Mouse (Mus musculus): ENCODE measurements around the gene Gipc2. TPM values are rescaled to one million over a fixed set of nuclear protein-coding genes. Genes with fewer than 3 reads are reported as not detected.

Gipc2 gene
- total RNA-seq (2015) (0.22 TPM in 1 of 2 replicates, not detected in the other), total RNA-seq (2017) (not detected in 2 replicates)

DNA sequence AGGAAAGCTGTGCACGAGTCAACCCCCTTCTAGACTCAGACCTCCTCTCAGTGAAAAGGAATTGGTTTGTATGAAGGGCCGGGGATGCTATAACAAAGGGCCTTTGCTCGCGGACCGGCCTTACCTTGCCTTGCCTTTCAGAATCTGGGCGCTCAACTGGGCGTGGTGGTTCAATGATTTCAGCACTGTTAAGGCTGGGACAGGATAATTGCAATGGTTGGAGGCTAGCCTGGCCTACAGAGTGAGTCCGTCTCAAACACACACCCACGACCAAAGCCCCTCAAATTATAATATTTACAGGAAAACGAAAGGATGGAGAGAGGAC is at the start of gene Gipc2:
Gipc2 (minus strand) TSS at position 132 of the 325 bp plus-strand sequence.
- 0 out of 2 replicates have a peak, but pooled peaks have one; percentile 21 for ATAC-seq (replicated peaks; ENCODE audit: poor library complexity)

DNA sequence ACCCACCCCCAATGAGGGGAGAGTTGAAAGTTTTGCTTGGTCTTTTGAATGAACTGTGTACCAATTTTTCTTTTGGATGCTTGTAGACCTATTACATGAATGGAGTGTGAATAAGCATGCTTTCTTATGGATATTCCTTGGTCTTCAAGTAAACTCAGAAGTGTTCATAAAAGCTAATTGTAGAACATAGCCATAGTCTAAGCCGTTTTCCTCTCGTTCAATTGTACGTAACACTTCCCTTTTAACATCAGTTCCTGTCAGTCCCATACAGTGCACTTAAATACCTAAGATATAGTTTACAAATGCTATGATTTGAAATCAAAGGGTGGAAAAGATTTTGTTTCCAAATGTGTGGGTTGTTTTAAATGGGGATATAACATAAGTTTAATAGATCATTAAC is 47.4 kb upstream of the Gipc2 start:
- ATAC-seq (replicated peaks; ENCODE audit: poor library complexity): no peak

DNA sequence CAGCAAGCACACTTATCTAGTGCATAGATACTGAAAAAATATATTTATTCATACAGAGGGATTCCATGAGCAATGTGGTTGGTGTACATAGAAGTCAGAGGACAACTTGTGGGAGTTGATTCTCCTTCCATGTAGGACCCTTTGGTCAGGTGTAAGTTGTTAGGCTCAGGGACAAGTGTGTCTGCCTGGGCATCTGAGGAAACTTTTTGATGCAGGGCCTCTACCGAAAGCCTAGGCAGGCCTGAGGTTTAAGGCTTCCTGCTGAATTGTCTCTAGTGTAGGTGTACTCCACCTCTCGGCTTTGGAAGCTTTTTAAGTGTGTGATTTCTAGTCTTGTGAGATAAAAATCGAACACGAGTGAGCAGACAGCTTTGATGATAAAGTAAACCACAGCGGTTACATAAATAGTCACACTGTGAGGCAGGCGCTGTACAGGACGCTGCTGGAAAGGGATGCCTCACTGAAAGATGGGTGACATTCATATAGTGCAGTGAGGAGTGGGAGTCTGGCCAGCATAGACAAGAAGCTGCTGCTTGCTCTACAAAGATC is 45.8 kb upstream of the Gipc2 start:
- ATAC-seq (replicated peaks; ENCODE audit: poor library complexity): no peak

DNA sequence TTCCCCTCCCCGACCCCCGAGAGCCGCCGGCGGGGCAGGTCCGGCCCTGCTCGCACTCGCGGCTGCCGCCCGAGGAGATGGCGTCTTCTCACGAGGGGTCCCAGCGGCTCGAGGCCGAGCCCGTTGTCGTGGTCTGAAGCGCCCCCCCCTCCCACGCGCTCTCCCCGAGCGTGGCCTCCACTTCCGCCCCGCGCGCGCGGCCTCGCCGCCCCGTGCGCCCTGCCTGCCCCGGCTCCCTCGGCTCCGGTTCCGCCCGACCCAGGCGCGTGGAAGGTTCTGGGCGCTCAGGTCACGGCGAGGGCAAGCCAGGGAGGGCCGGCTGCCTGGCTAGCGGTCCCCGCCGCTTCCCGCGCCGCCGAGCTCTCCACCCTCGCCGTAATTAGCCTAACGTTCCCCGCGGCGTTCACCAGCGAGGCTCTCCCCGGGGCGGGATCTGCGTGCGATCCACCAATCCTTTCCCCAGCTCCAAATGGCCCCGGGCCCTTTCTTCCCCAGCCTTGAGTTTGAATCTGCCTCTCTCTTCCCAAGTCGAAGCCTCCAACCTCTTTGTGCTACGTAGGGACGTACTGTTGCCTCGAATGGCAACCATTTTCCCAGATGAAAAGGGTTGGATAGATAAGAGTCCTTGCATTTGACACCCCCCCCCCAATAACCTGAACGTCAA is 44.8 kb upstream of the Gipc2 start:
- peak; percentile 14 for ATAC-seq (replicated peaks; ENCODE audit: poor library complexity)

DNA sequence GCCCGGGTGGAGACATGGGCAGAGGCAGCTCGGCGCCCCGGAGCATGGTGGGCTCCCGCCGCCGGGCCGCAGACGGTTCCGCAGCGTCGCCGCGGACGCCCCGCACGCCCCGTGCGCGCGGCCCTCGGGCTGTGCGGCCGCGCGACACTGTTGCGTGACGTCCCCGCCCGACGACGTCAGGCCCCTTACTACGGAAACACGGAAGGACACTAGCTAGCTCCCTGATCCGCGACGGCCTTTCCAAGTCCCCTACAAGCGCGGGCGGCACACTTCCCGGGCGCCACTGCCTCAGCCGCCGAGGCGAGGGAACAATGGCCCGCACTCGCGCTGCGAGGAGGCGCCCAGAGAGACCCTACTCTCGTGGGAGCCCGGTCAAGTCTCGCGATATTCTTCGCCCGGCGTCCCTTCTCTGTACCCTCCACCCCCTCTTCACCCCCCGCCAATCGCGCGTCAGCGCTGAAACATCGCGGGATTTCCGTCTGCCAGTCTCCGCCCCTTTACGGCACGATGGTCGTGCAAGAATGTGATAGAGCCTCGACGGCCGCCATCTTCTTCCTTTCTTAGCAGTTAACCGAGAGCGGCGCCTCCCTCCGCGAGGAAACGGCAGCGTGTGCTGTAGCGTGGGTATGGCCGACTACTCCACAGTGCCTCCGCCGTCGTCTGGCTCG is 44.1 kb upstream of the Gipc2 start, which contains the start of the genes Dnajb4 and Fubp1:
Dnajb4 (minus strand) TSS at position 336 of the 668 bp plus-strand sequence.
Fubp1 (plus strand) TSS at position 456 of the 668 bp plus-strand sequence.
- peak; percentile 78 for ATAC-seq (replicated peaks; ENCODE audit: poor library complexity)

DNA sequence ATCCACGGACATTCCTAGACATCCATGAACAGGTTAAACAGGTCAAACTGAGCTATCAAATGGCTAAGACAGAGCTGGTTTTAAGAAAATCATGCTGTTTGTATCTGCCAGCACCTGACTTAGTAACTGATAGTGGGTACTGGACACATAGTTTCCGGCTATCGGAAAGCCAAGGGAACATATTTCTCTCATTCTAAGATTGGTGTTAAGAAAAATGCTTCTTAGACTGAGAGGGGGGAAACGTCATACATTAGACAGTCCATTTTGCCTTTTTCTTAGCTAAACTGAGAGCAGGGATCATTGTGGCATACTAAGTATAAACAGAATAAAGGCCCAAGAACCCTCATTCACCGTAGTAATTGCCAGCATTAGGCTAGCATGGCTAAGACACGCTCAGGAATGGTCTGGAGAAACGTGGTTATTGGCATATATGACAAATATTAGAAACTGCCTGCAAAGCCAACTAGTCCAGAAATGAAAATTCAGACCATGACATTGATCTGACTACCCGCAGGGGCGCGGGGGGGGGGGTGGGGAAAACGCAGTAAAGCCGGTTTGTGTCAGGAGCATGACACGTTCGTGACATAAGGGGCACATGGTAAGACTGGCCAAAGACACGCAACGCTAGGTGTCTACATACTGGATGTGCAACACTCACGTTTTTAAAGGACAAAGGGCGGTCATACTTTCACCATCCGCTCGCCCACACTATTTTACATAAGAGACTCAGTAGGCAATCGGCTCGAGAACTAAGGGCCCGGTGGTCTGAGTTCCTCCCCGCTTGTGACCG is 43.3 kb upstream of the Gipc2 start:
- ATAC-seq (replicated peaks; ENCODE audit: poor library complexity): peak; percentile 29

DNA sequence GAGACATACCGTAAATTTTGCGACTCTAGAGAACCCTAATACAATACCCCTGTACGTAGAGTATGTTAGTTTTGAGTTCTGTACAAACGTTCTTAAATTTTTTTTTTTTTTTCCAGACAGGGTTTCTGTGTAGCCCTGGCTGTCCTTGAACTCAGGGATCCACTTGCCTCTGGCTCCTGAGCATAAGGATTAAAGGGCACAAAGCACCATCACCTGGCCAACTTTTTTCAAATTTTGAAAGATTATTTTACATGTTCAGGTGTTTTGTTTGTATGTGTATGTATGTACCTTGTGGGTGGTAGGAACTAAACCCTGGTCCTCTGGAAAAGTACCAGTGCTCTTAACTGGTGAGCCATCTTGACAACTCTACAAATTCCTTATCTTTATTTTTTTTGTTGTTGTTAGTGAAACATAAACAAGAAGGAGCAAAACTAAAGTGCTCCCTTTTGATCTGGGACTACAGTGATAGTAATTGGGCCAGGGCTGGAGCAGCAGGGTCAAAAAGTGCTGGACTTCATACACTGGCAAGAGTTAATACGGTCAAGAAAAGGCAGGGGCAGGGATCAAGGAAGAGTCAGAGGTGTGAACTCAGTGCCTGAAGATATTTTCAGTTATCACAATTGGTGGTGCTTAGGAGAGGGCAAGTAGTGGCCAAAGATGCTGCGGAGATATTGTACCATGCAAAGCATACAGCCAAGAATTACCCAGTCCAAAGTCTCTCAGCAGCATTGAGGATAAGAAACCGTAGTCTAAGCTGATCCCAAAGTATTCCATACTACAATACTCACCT is 42.3 kb upstream of the Gipc2 start:
- no peak for ATAC-seq (replicated peaks; ENCODE audit: poor library complexity)

DNA sequence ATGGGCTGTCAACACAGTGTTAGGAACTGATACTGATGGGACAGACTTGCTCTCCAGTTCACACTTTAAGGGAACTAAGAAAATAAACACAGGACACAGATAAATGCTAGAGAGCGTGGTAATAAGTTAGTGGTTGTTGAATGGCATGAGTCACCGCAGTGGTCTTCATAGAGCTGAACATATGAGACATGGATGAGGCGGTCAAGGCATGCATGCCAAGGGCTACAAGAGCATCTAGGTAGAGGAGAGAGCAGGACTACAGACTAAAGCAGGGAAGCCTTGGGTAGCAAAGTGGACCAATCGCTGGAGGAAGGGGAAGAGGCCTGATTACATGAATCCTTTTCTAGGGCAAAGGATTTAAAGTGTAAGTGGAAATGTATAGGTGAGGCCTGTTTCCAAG is 41.1 kb upstream of the Gipc2 start:
- no peak for ATAC-seq (replicated peaks; ENCODE audit: poor library complexity)

DNA sequence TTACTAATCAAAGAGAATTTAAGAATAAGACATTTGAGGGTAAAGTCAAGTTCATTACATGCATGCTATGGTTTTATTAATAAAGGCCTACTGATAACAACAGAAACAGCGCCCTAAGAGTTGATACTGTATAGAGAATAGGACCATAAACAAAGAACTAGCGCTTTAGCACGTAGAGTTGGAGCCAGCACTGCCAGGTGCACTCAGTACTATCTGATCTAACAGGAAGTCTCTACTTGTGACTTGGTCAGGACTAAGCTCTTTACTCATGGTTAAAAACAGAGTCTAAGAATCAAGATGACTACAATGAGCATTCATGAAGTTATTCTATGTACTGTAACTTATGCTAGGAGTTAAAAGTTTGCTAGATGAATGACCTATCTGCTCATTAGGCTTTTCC is 38.5 kb upstream of the Gipc2 start:
- 0 out of 2 replicates have a peak, but pooled peaks have one; percentile 18 for ATAC-seq (replicated peaks; ENCODE audit: poor library complexity)

DNA sequence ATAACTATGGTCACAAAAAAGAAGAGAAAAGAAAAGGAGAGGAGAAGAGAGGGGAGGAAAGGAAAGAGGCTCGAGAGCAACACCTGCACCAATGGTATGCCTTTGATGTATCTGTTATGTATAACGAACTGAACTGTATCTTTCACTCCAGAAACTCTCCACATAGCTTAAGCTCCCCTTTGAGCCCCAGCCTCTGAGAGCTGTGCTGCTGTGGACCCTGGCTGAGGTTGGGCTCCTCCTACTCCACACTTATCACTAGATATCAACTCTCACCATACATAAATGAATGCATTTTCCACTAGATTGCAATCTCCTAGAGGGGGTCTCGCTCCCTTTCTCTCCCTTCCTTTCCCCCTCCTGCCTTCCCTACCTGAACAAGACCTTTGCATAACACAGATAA is 38.0 kb upstream of the Gipc2 start:
- ATAC-seq (replicated peaks; ENCODE audit: poor library complexity): no peak

DNA sequence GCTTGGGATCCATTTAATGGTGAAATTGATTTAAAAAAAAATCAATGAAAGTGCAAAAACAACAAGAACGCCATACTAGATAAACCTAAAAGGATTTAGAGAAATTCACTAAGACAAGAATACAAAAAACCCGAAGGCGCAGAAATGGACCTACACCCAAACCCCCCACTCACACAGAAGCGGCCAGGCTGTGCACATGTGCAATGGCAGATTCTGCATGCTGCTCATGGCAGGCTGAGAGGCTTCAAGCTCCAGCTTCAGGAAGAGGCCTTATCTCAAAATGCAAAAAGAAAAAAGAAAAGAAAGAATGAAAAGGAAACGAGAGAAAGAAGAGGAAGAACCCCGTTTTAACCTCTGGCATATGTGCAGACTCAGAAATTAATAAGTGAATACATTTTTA is 37.4 kb upstream of the Gipc2 start:
- ATAC-seq (replicated peaks; ENCODE audit: poor library complexity): no peak

DNA sequence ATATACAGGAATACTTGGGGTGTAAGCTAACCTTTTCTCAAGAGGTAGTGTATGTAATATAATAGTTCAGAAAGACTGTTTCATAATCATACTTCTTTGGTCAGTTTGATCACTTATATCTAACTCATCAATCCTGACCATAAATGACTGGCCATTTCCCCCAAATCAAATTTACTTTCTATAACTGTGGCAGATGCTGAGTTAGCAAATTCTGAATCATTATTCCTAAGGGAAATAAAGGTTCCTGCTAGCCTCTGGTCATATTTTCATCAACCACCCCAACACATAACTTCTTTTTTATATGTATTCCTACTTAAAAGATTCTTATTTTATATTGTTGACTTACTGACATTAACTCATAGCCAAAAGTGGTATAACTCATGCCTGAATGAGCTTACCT is 36.9 kb upstream of the Gipc2 start:
- ATAC-seq (replicated peaks; ENCODE audit: poor library complexity): no peak

DNA sequence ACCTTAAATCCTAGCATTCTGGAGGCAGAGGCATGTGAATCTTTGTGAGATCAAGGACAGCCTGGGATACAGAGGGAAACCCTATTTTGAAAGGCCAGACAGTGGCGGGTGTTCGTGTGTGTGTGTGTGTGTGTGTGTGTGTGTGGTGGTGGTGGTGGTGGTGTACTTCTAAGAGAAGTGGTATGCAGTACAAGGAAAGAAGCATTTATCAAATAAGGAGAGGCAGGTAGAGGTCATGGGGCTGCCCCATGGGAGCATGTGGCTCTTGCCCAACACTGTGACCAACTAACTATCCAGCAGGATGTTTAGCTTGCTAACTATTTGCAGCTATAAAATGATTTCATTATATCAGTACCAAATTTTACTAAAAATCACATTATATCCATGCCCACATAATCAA is 35.6 kb upstream of the Gipc2 start:
- ATAC-seq (replicated peaks; ENCODE audit: poor library complexity): no peak

DNA sequence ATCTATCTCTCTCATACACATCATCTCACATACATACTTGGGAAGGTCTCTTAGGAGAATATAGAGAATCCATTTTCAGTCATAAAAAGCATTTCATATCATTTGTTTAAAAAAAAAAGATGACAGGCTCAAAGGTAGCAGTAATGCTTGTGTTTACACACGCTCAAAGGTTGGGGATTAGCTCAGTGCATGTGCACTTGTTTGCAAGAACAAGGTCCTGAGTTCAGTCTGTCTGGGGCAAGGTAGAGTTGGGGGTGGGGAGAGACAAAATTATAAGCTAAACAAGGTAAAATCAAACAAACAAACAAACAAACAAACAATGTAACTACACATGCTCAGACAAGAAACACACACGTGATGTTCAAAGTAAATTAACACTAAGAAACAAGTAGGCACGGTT is 35.2 kb upstream of the Gipc2 start:
- no peak for ATAC-seq (replicated peaks; ENCODE audit: poor library complexity)

DNA sequence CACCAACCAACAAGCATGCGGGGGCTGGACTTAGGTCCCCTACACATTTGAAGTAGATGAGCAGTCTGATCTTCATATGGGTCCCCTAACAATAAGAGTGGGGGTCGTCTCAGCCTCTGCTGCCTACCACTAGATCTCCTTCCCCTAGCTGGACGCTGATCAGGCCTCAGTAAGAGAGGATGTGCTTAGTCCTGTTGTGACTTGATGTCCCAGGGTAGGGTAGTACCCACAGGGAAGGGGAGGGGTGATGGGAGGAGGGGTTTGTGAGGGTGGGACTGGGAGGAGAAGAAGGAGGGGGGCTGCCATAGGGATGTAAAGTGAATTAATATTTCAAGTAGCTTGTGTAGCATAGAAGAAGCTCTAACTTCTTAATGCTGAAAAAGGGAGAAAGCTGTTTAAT is 33.1 kb upstream of the Gipc2 start:
- no peak for ATAC-seq (replicated peaks; ENCODE audit: poor library complexity)

DNA sequence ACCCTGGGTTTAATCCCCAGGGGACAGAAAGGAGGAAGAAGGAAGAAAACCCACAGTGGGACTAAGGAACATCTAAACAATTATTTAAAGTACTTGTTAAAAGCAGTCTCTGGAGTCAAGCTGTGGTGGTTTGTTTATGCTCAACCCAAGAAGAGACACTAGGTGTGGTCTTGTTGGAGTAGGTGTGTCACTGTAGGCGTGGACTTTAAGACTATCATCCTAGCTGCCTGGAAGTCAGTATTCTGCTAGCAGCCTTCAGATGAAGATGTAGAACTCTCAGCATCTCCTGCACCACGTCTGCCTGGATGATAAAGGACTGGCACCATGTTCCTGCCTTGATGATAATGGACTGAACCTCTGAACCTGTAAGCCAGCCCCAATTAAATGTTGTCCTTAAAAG is 31.2 kb upstream of the Gipc2 start:
- 0 out of 2 replicates have a peak, but pooled peaks have one; percentile 18 for ATAC-seq (replicated peaks; ENCODE audit: poor library complexity)

DNA sequence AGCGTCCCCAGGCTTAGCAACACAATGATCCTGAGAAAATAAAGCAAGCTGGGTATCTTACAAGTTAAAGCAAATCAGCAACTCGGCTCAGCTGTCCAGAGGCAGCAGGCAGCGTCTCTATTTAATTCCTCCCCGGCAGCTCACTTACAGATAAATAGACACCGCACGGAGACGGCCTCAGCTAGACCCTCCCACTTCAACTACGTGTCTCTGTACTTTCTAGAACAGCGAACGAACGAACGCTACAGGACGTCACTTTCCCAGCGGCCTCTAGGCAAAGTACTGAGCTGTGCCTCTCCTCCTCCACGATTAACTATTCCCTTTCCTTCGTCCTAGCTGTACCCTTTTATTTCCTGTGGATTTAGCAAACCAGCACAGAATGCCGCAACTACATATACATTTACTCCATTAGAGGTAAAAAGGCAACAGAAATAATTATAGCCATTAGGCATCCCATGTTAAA is 27.6 kb upstream of the Gipc2 start:
- peak; percentile 80 for ATAC-seq (replicated peaks; ENCODE audit: poor library complexity)

DNA sequence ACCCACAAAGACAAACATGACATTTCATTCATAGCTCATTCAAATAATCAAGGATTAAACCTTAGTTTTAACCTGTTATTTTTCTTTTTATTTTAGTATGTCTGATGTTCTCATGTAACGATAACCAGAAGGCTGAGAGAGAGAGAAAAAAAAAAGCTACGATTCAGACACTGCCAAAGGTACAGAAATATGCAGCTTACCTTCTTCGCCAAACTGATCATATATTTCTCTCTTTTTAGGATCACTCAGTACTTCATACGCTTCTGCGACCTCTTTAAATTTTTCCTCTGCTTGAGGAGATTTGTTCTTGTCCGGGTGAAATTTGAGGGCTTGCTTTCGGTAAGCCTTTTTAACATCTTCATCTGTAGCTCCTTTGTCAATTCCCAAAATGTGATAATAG is 27.1 kb upstream of the Gipc2 start:
- no peak for ATAC-seq (replicated peaks; ENCODE audit: poor library complexity)

DNA sequence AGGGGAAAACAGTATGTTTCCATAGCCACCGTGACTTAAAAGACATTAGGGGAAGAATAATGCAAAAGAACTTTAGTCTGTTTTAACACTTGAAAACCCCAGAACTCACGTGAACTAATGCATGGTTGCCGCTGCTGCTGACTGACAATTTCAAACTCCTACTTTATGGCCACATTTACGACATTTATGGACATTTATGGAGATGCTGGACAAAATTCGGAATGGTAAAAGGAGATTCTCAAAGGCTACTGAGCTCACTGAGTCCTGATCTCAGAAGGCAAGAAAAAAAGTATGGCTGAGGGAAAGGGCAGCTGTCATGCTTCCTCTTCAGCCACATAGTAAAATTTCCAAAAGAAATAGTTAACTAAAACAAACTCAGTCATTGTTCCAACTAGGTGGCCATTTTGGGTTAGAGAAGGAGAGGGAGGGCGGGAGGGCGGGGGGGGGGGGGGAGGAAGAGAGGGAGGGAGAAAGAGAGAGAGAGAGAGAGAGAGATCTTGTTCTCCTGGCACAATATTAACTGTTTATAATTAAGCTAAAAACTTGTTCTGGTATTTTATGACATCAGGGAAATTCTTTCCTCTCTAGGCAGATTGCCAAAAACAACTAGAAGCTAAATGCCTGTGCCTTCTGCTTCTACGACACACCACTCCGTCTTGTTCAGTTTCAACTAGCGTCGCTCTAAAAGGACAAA is 26.4 kb upstream of the Gipc2 start:
- ATAC-seq (replicated peaks; ENCODE audit: poor library complexity): peak; percentile 10; the same call in 1 of the 2 replicates

DNA sequence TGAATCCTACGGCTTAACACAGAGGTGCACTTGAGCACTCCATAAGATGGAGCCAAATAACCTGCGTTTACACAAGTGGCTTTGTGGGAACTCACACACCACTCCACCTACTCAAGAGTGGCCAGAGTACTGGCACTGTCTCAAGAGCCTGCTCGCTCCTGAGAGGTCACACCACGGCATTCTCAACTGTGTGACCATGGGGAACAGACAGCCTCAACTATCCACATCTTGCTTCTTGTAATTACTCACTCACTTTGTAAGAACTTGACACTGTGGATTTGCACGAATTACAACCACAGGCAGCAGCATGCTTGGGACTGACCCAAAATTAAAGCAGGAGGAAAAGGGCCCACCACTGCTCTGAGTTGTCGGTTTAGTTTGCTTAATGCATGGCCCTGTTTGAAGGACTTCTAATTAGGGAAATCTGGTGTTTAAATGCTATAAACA is 25.8 kb upstream of the Gipc2 start:
- ATAC-seq (replicated peaks; ENCODE audit: poor library complexity): peak; percentile 37

Data from megakaryocyte progenitor cell, adult 5-6 weeks (primary cell).